In genomic region chr2:70901479-70901878, GRCm38 (mm10) we compare ENCODE assay signal across 9 mouse cellular contexts.
DNase-seq lines count a peak whose midpoint lies in the region; ATAC-seq and TF ChIP-seq lines count a peak whose summit lies in the region.
"Had no signal": no experiment of that assay in that cellular context is flagged by ENCODE, and none has a peak within 500 bp of the region (broad histone marks: within the 10 kb centered on the region; RNA-seq: fewer than 3 reads in every experiment).

No protein-coding gene starts in this region.

- no peak for DNase-seq in kidney, adult 8-10 months
- DNase-seq in liver, postnatal 0 days: no peak
- no peak for DNase-seq in thymus, postnatal 4 days
- DNase-seq in gastrocnemius, adult 8-10 months (ENCODE audit: low spot score in 2 of 2): no peak
- no peak for DNase-seq in embryo, embryonic 10.5 days (ENCODE audit: low spot score)

- H3K4me3 ChIP-seq in kidney, embryonic 14.5 days (ENCODE audit: low read length): no peak overlapping the region
- H3K4me3 ChIP-seq in cortical plate, adult 2 months (ENCODE audit: insufficient read depth, low read length): no peak overlapping the region
- H3K4me3 ChIP-seq in heart, embryonic 14.5 days (ENCODE audit: control insufficient read depth in 1 of 2, insufficient read depth in 1 of 2, low read depth in 1 of 2, low read length in 2 of 2): peak overlapping the region; percentile 25 to 36
- H3K4me3 ChIP-seq in liver, postnatal 0 days (ENCODE audit: low read depth, low read length): no peak overlapping the region
- H3K4me3 ChIP-seq: myocyte had no signal

- no peaks in the 10 kb centered on the region for H3K9me3 ChIP-seq in kidney, embryonic 14.5 days (ENCODE audit: control insufficient read depth, low read length)
- 0 out of 2 replicates have a peak, but pooled peaks cover 3% of the 10 kb centered on the region for H3K9me3 ChIP-seq in heart, embryonic 14.5 days (ENCODE audit: control insufficient read depth, low read length)
- 0 out of 2 replicates have a peak, but pooled peaks cover 2% of the 10 kb centered on the region for H3K9me3 ChIP-seq in liver, postnatal 0 days (ENCODE audit: low read length)

- TF ChIP-seq CTCF in cortical plate, adult 2 months (IDR thresholded peaks at IDR 0.05; ENCODE audit: extremely low read depth, insufficient read depth, low read length): no peak
- no peak for TF ChIP-seq CTCF in liver, postnatal 0 days (IDR thresholded peaks at IDR 0.05; ENCODE audit: low read depth)

- TF ChIP-seq POLR2A in cortical plate, adult 2 months (IDR thresholded peaks at IDR 0.05; ENCODE audit: extremely low read depth, insufficient read depth, low read length): 0 out of 2 replicates have a peak, but pooled peaks have one; percentile 7

- ATAC-seq in kidney, embryonic 14.5 days (ENCODE audit: low FRiP score, low TSS enrichment): 0 out of 2 replicates have a peak, but pooled peaks have one; percentile 12
- peak; percentile 69; the same call in 1 of the 2 replicates for ATAC-seq in heart, embryonic 14.5 days (ENCODE audit: insufficient number of reproducible peaks, insufficient read depth, low FRiP score, low read depth)
- no peak for ATAC-seq in liver, postnatal 0 days

- H3K4me2 ChIP-seq in kidney, embryonic 14.5 days (replicated peaks; ENCODE audit: low read depth, low read length): no peak overlapping the region
- H3K4me2 ChIP-seq in heart, embryonic 14.5 days (ENCODE audit: low read length): peak overlapping the region; percentile 69
- H3K4me2 ChIP-seq in liver, postnatal 0 days (ENCODE audit: low read depth, low read length): peak overlapping the region; percentile 28; the same call in 1 of the 2 replicates

- TF ChIP-seq EP300 in liver, postnatal 0 days (IDR thresholded peaks at IDR 0.05; ENCODE audit: low read depth): no peak

- WGBS in kidney, embryonic 14.5 days: 67% methylated on average over 14 of the region's 14 CpGs
- 5% methylated on average over 14 of the region's 14 CpGs for WGBS in heart, embryonic 14.5 days
- 56% methylated on average over 14 of the region's 14 CpGs for WGBS in liver, postnatal 0 days (ENCODE audit: insufficient replicate concordance)

- no peaks in the 10 kb centered on the region for H3K36me3 ChIP-seq in kidney, embryonic 14.5 days (ENCODE audit: control insufficient read depth, insufficient read depth, low read length)
- H3K36me3 ChIP-seq in heart, embryonic 14.5 days (ENCODE audit: control insufficient read depth, insufficient read depth, low read length): no peaks in the 10 kb centered on the region
- no peaks in the 10 kb centered on the region for H3K36me3 ChIP-seq in liver, postnatal 0 days (replicated peaks; ENCODE audit: insufficient read depth, low read length)

- no peaks in the 10 kb centered on the region for H3K4me1 ChIP-seq in kidney, embryonic 14.5 days (ENCODE audit: control insufficient read depth, insufficient read depth, low read length)
- peaks cover 6% of the 10 kb centered on the region; the same call in 1 of the 2 replicates for H3K4me1 ChIP-seq in cortical plate, adult 2 months (ENCODE audit: control insufficient read depth, insufficient read depth, low read length)
- H3K4me1 ChIP-seq in heart, embryonic 14.5 days (ENCODE audit: control insufficient read depth in 2 of 2, insufficient read depth in 2 of 2, low read length in 2 of 2): peaks cover 14 to 28% of the 10 kb centered on the region in 2 experiments
- no peaks in the 10 kb centered on the region for H3K4me1 ChIP-seq in liver, postnatal 0 days (ENCODE audit: insufficient read depth)

- no peak overlapping the region for H3K9ac ChIP-seq in kidney, embryonic 14.5 days (ENCODE audit: low read depth, low read length)
- H3K9ac ChIP-seq in heart, embryonic 14.5 days (ENCODE audit: low read length): peak overlapping the region; percentile 64
- H3K9ac ChIP-seq in liver, postnatal 0 days (replicated peaks): no peak overlapping the region

- H3K27ac ChIP-seq in kidney, embryonic 14.5 days (ENCODE audit: low read depth, low read length): no peak overlapping the region
- H3K27ac ChIP-seq in cortical plate, adult 2 months (ENCODE audit: insufficient read depth, low read length): no peak overlapping the region
- H3K27ac ChIP-seq in heart, embryonic 14.5 days (replicated peaks in 1 of 2; ENCODE audit: control insufficient read depth in 1 of 2, insufficient read depth in 1 of 2, low read depth in 2 of 2, low read length in 2 of 2): peak overlapping the region; percentile 34 to 85
- H3K27ac ChIP-seq in liver, postnatal 0 days (ENCODE audit: low read depth): no peak overlapping the region

- H3K27me3 ChIP-seq in kidney, embryonic 14.5 days (ENCODE audit: control insufficient read depth, insufficient read depth, low read length): no peaks in the 10 kb centered on the region
- H3K27me3 ChIP-seq in heart, embryonic 14.5 days (ENCODE audit: control insufficient read depth, insufficient read depth, low read length): no peaks in the 10 kb centered on the region
- no peaks in the 10 kb centered on the region for H3K27me3 ChIP-seq in liver, postnatal 0 days (ENCODE audit: insufficient read depth, low read length)

Comparison
In these comparisons a context has a peak if more than half of its experiments do, and no peak if none do; other contexts are left out.
1. H3K27ac ChIP-seq: peak in heart, embryonic 14.5 days (2 of 2); none in kidney, embryonic 14.5 days (single experiment), cortical plate, adult 2 months (single experiment) and liver, postnatal 0 days (single experiment).
2. H3K4me3 ChIP-seq: peak in heart, embryonic 14.5 days (2 of 2); none in kidney, embryonic 14.5 days (single experiment), cortical plate, adult 2 months (single experiment) and liver, postnatal 0 days (single experiment).